Mouse (Mus musculus) left cerebral cortex, adult 6 months (tissue): Measurements from ENCODE around the gene Lpin1. TPM values are rescaled to one million over a fixed set of nuclear protein-coding genes. Genes with fewer than 3 reads are reported as not detected.

Experiments used
- long read RNA-seq, 2 experiments: library from polyadenylated mRNA; unstranded; transcript quantifications; one replicate each; pipeline ENCODE4 v2.0.0; 2019 to 2020
- polyA plus RNA-seq: library from polyadenylated mRNA; unstranded; fragments of <200 nt; fragmentation: Nextera tagmentation; gene quantifications from 2 replicates; pipeline ENCODE4 v1.2.3, GENCODE M21; 2021

Lpin1 gene
- polyA plus RNA-seq = 5.6 and 7.1 TPM in 2 replicates
- long read RNA-seq, experiment 1, full-length matches to known transcripts = 10 of 29 reads
- long read RNA-seq, experiment 1, partial matches to known transcripts = 7 of 29 reads
- long read RNA-seq, experiment 1, other reads (novel, unspliced or antisense) = 12 of 29 reads
- long read RNA-seq, experiment 2, full-length matches to known transcripts = 1 of 13 reads
- long read RNA-seq, experiment 2, partial matches to known transcripts = 6 of 13 reads
- long read RNA-seq, experiment 2, other reads (novel, unspliced or antisense) = 6 of 13 reads

GRCm38 (mm10) chr12:16610936-16611335 lies at the start of gene Lpin1:
Gene Lpin1 (minus strand): TSS chr12:16610966.

GRCm38 (mm10) chr12:16653332-16654093 lies 42.7 kb upstream of the Lpin1 start, which contains the start of gene Ntsr2:
Gene Ntsr2 (plus strand): TSS chr12:16653382.

Other genes with a start within 250 kb of the Lpin1 start
- 240 and 282 TPM in 2 replicates for gene Ntsr2, start 42.4 kb upstream of the Lpin1 start, polyA plus RNA-seq
- gene Greb1, start 189.9 kb upstream of the Lpin1 start, polyA plus RNA-seq = 0.25 and 0.51 TPM in 2 replicates
- 5.7 and 28.5 TPM in 2 replicates for gene E2f6, start 200.0 kb upstream of the Lpin1 start, polyA plus RNA-seq